Mouse (Mus musculus) retina, embryonic 14.5 days (tissue): ENCODE data around the gene H2afy.

ENCODE experiments used
- DNase-seq: peaks from one replicate; pipeline ENCODE4 v3.0.0-alpha.2; 2015; ENCODE audit warnings: low spot score

H2afy gene

GRCm38 (mm10) chr13:56111601-56112000 lies 24.6 kb downstream of the H2afy start:
- DNase-seq = no peak

- DNase-seq = no peak
Measured at GRCm38 (mm10) chr13:56110694-56111531, 25.2 kb downstream of the H2afy start.

GRCm38 (mm10) chr13:56109703-56110102 lies 26.5 kb downstream of the H2afy start:
- DNase-seq = no peak

- peak; percentile 32 for DNase-seq
Measured at GRCm38 (mm10) chr13:56108849-56109519, 27.2 kb downstream of the H2afy start.

GRCm38 (mm10) chr13:56104971-56105391 lies 31.2 kb downstream of the H2afy start:
- DNase-seq = no peak

GRCm38 (mm10) chr13:56103796-56104746 lies 32.1 kb downstream of the H2afy start:
- no peak for DNase-seq

GRCm38 (mm10) chr13:56102160-56102559 lies 34.0 kb downstream of the H2afy start:
- DNase-seq = no peak

GRCm38 (mm10) chr13:56095601-56096195 lies 40.5 kb downstream of the H2afy start:
- DNase-seq = no peak

- DNase-seq = no peak
Measured at GRCm38 (mm10) chr13:56094544-56094943, 41.6 kb downstream of the H2afy start.

GRCm38 (mm10) chr13:56093680-56094079 lies 42.5 kb downstream of the H2afy start:
- no peak for DNase-seq

GRCm38 (mm10) chr13:56092606-56093005 lies 43.6 kb downstream of the H2afy start:
- no peak for DNase-seq

- DNase-seq = no peak
Measured at GRCm38 (mm10) chr13:56090597-56090996, 45.6 kb downstream of the H2afy start.

GRCm38 (mm10) chr13:56088602-56089001 lies 47.6 kb downstream of the H2afy start:
- no peak for DNase-seq

- no peak for DNase-seq
Measured at GRCm38 (mm10) chr13:56087936-56088335, 48.2 kb downstream of the H2afy start.

- no peak for DNase-seq
Measured at GRCm38 (mm10) chr13:56084146-56084905, 51.8 kb downstream of the H2afy start.

- no peak for DNase-seq
Measured at GRCm38 (mm10) chr13:56081656-56082055, 54.5 kb downstream of the H2afy start.

GRCm38 (mm10) chr13:56079616-56080015 lies 56.5 kb downstream of the H2afy start:
- DNase-seq = no peak

- DNase-seq = no peak
Measured at GRCm38 (mm10) chr13:56078724-56079262, 57.4 kb downstream of the H2afy start.

- no peak for DNase-seq
Measured at GRCm38 (mm10) chr13:56075930-56076329, 60.2 kb downstream of the H2afy start.

- DNase-seq = no peak
Measured at GRCm38 (mm10) chr13:56073186-56073585, 63.0 kb downstream of the H2afy start.

- DNase-seq = peak; percentile 71
Measured at GRCm38 (mm10) chr13:56072268-56072607, 63.9 kb downstream of the H2afy start.
